ENCODE assay signal across 13 mouse cellular contexts in the genomic region with DNA sequence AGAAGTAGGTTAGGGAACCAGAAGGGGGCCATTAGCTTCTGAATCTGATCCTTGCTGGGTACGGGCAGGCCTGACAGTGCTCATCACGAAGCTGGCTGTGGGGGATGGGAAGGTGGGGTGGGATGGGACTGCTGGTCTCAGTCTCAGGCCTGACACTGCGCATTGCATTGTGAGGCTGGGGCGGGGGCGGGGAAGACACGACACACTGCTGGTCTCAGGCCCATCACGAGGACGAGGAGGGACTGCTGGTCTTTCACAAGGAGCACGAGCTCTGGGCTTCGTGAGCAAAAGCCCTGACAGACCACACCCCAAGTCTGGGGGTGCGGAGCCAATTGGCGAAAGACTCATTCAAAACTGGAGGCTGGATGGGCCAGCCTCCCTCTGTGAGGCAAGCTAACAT. TPM values are rescaled to one million over a fixed set of nuclear protein-coding genes. Genes with fewer than 3 reads are reported as not detected.
DNase-seq lines count a peak whose midpoint lies in the region; ATAC-seq and TF ChIP-seq lines count a peak whose summit lies in the region.
"Had no signal": no experiment of that assay in that cellular context is flagged by ENCODE, and none has a peak within 500 bp of the region (broad histone marks: within the 10 kb centered on the region; RNA-seq: fewer than 3 reads in every experiment).

No protein-coding gene starts in this region.

- no peak for TF ChIP-seq POLR2A in lung, adult 2 months (IDR thresholded peaks at IDR 0.05; ENCODE audit: borderline replicate concordance, extremely low read depth, low read depth, low read length)

- H3K36me3 ChIP-seq in liver, embryonic 11.5 days (ENCODE audit: control insufficient read depth, insufficient read depth, low read length), result no peaks in the 10 kb centered on the region
- H3K36me3 ChIP-seq: limb, embryonic 12.5 days had no signal

- no peak overlapping the region for H3K27ac ChIP-seq in liver, embryonic 11.5 days (ENCODE audit: low read depth, low read length)
- H3K27ac ChIP-seq: limb, embryonic 12.5 days had no signal

- no peak overlapping the region for H3K4me3 ChIP-seq in lung, adult 2 months (replicated peaks; ENCODE audit: extremely low read depth, low read depth, low read length)
- H3K4me3 ChIP-seq in liver, embryonic 11.5 days (ENCODE audit: low read depth, low read length), result no peak overlapping the region
- H3K4me3 ChIP-seq: limb, embryonic 12.5 days had no signal

- no peak for TF ChIP-seq CTCF in lung, adult 2 months (IDR thresholded peaks at IDR 0.05; ENCODE audit: insufficient read depth, low read length)

- H3K27me3 ChIP-seq in liver, embryonic 11.5 days (replicated peaks; ENCODE audit: control insufficient read depth, insufficient read depth, low read length), result no peaks in the 10 kb centered on the region
- H3K27me3 ChIP-seq: limb, embryonic 12.5 days had no signal

- DNase-seq in CD4-positive, CD25-positive, alpha-beta regulatory T cell, adult 2 months (ENCODE audit: low read depth, low spot score), result peak; percentile 35
- DNase-seq in lung, postnatal 25 days (ENCODE audit: low spot score), result peak; percentile 16
- DNase-seq in lung, adult 2 months, result no peak
- DNase-seq in liver, embryonic 11.5 days (ENCODE audit: low spot score), result no peak
- DNase-seq in naive thymus-derived CD4-positive, alpha-beta T cell, adult 2 months (ENCODE audit: low read depth), result peak; percentile 24
- DNase-seq in right cerebral cortex, postnatal 25 days, result no peak
- DNase-seq in c-Kit-positive CD71-positive TER-119-positive erythroid progenitor cells, embryonic 14.5 days (ENCODE audit: low spot score), result no peak
- DNase-seq: cerebellum, postnatal 36 days; heart, postnatal 36 days; kidney, postnatal 36 days; right cerebral cortex, postnatal 14 days had no signal

- ATAC-seq in CD4-positive, CD25-positive, alpha-beta regulatory T cell, adult 4 months, result no peak
- no peak for ATAC-seq in liver, embryonic 11.5 days (replicated peaks; ENCODE audit: low FRiP score)

- 56% methylated on average over 12 of the region's 12 CpGs for WGBS in lung, adult 2 months
- WGBS in liver, embryonic 11.5 days, result 49% methylated on average over 12 of the region's 12 CpGs

- no peaks in the 10 kb centered on the region for H3K4me1 ChIP-seq in lung, adult 2 months (ENCODE audit: control insufficient read depth, insufficient read depth, low read length)
- no peaks in the 10 kb centered on the region; the same call in 1 of the 2 replicates for H3K4me1 ChIP-seq in liver, embryonic 11.5 days (replicated peaks; ENCODE audit: control insufficient read depth, insufficient read depth, low read length)

- peak overlapping the region; percentile 4; the same call in 1 of the 2 replicates for H3K4me2 ChIP-seq in liver, embryonic 11.5 days
- H3K4me2 ChIP-seq: limb, embryonic 12.5 days had no signal

- H3K9me3 ChIP-seq in liver, embryonic 11.5 days (ENCODE audit: control insufficient read depth, low read length), result no peaks in the 10 kb centered on the region
- H3K9me3 ChIP-seq: limb, embryonic 12.5 days had no signal

- H3K9ac ChIP-seq in liver, embryonic 11.5 days (ENCODE audit: low read depth, low read length), result no peak overlapping the region
- H3K9ac ChIP-seq: limb, embryonic 12.5 days had no signal

RNA-seq across cellular contexts. Expression of a gene that starts 1.9 kb away (rescaled TPM):
- polyA plus RNA-seq in CD4-positive, CD25-positive, alpha-beta regulatory T cell, adult 4 months (2017; shearing (Covaris generic)), result 100 to 1,000 TPM in 1 of 2 experiments, 10 to 100 TPM in 1; 76.0 to 134 TPM
- 8.6 and 10.7 TPM in 2 replicates for polyA plus RNA-seq in lung, adult 2 months (2012; rRNA removed)
- 5.9 and 6.0 TPM in 2 replicates for polyA plus RNA-seq in liver, embryonic 11.5 days (2014; fragmentation: Nextera tagmentation; extraction: Ambion mirVana)

Comparison
In these comparisons a context has a peak if more than half of its experiments do, and no peak if none do; other contexts are left out.
1. DNase-seq: peak in CD4-positive, CD25-positive, alpha-beta regulatory T cell, adult 2 months (single experiment), lung, postnatal 25 days (single experiment) and naive thymus-derived CD4-positive, alpha-beta T cell, adult 2 months (single experiment); none in lung, adult 2 months (single experiment), liver, embryonic 11.5 days (single experiment), right cerebral cortex, postnatal 25 days (single experiment) and c-Kit-positive CD71-positive TER-119-positive erythroid progenitor cells, embryonic 14.5 days (single experiment).